Mouse (Mus musculus) mature B cell (primary cell): Measurements from ENCODE around the gene Tmod2.
"Not testable (repeated sequence)": the region's sequence is repeated elsewhere in the genome, so short reads cannot be mapped to it uniquely, and the experiment has no call there.

ENCODE experiments used
- in situ Hi-C: fragments of 300-500 bp; cut with MboI; formaldehyde crosslinking; loops from 2 replicates; pipeline ENCODE4 v1.14.3; 2019

Tmod2 gene

DNA sequence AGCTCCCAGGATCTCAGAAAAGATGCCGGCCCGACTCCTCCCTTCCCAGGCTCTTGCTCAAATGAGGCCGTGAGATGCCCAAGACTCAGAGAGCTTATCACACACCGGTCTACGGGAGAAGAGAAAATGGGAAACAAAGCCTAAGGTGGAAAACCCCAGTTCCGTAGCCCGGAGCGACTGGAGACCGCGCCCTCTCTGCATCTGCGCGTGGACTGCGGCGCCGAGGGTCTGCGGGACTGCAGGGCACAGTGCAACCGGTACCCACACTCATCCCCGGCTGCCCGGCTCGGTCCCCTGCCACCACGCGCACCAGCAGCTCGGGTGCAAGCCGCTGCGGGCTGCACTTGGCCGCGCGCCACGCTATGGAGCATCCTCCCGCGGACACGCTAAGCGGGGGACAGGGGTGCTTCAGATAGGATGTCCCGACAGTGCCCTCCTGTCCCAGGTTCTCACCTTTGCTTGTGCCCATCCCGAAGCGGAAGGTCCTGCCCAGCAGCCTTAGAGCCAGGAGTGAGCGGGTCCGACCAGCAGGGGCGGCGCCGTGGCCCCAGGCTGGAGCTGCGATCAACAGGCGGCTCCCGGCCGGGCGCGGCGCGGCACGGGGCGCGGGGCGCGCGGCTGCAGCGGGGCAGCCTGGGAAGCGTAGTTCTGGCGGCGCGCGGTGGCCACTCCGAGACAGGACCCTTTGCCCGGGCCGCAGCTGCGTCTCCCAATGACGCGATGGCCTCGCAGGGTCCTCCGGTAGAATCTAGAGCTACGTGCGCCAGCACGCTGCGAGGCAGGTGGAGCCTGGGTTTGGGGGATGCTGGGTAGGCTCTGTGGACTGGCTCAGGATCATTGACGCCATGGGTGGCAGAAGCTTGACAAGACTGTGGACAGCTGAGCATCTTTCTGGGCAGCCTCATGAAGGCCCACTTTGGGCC is at the start of gene Tmod2:
Gene Tmod2 (minus strand): TSS at position 755 of the 923 bp plus-strand sequence.
- in situ Hi-C loops, result no loop called here

DNA sequence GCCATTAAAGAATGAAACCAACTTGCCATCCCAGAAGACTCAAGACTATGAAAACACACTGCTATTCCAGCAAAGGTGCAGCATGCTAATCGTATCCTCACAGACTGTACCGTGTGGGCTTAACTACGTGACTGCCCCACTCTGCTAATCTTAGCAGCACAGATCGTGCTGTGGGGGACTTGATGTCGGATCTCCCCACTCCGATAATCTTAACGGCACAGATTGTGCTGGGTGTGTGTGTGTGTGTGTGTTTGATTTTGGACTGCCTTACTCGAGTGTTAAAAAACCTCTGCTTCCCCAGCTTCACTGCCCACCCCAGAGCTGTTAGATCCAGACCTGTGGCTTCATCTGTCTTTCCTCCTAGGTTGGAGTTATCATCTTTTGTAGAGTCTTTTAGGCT is 49.8 kb upstream of the Tmod2 start:
- in situ Hi-C loops, result no loop called here

DNA sequence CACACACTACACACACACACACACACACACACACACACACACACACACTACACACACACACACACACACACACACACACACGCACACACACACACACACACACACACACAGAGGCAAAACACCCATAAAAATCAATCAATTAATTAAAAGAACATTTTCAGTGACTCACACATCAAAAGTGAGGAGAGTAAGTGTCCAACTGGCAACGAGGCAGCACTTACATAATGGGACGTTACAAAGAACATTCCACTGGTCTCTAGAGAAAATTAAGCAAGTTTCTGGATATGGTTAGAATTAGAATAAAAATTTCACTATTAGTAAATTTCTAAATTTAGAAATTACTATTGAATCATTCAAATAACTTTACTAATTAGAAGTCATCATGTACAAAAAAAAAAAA is 45.3 kb upstream of the Tmod2 start:
- in situ Hi-C loops, result not testable (repeated sequence)

DNA sequence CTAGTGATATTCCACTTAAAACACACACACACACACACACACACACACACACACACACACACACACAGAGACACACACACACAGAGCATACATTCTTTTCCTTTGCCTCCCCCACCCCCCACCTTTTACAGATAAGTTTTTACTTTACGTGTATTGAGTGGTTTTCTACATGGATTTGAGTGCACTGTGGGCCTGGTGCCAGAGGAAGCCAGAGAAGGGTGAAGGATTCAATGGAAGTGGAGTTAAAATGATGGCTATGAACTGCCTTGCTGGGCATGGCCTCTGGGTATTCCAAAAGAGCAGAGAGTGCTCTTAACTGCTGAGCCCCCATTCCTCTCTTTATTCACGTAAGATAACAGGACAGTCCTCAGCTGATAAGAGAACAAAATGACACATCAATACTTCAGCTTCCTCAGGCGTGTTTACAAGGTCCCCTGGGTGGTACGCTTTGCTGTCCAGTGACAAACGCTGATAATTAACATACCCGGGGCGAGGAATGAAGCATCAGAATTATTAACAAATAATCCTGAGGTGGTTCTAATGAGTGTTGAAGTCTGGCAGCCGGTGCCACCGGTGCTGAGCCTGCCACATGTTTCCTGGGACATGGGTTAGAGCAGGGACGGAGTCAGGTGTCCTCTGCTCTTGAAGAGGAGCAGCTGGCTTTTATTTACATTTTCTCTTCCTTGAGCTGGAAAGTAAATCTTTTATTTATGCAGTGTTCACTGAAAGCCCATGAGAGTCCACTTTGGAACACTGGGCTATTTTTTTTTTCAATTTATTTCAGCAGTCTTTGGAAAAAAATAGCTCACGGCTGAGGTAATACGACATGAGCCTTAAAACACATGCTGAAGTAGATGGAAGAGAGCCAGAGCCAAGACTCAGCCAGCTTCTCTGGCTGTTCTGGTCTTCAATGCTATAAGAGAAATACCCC is 43.1 kb upstream of the Tmod2 start:
- in situ Hi-C loops, result no loop called here

DNA sequence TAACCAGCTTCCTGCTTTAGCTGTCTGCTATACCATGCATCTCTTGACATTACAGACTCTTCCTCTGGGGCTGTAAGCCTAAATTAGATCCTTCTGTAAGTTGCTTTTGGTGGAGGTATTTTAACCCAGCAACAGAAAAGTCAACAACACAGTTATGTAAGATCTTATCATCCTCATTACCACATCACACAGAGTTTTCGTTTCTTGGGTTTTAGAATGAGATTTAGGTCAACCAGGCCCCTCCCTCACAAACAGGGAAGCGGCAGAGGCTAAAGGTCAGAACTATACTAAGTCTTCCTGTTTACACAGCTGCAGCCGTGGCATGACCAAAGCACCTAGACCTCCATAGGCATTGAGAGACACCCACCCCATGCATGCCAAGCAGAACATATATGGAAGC is 34.3 kb upstream of the Tmod2 start:
- in situ Hi-C loops, result no loop called here

DNA sequence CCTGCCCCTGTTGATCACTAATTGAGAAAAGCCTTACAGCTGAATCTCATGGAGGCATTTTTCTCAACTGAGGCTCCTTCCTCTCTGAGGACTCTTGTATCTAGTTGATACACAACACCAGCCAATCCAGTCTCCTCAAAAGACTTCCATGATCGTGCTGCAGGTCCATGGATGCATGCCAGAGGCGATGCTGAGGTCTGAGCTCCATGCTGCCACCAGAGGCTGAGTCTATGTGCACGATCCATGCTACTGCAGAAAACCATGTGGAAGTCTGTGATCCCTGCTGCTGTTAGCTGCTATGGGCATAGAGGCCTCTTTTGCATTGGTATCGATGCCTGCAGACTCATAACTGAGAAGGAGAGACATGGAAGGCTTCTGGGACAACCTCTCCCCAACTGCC is 23.1 kb upstream of the Tmod2 start:
- in situ Hi-C loops, result no loop called here

DNA sequence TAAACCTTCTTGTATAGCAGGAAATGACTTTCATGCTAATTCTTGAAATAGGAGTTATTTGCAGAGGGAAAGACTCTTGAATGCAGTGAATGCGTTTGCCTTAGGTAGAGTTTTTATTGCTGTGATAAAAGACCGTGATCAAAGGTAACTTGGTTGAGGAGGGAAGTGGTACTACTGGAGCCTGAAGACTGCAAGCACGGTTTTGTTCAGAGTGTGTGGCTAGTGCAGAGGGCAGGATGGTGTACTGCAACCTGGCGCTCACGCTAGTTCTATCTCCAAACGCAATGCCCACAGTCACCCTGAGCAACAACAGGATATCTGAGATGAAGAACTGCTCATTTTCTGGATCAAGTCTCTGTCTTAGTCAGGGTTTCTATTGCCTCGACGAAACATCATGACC is 22.5 kb upstream of the Tmod2 start:
- in situ Hi-C loops, result no loop called here

DNA sequence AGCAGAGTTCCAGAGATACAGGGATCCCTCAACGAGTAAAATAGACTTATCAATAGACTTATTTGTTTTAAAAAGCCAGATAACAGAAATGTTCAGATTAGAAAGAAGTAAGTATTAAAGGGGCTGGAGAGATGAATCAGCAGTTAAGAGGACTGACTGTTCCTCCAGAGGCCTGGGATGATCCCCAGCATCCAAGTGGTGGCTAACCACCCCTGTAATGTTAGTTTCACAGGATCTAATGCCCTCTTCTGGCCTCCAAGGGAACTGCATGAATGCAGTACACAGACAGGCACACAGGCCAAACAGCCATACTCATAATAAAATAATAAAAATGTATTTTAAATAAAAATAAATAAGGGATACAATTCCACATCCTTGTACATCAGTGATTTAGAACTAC is 21.8 kb upstream of the Tmod2 start:
- in situ Hi-C loops, result no loop called here

DNA sequence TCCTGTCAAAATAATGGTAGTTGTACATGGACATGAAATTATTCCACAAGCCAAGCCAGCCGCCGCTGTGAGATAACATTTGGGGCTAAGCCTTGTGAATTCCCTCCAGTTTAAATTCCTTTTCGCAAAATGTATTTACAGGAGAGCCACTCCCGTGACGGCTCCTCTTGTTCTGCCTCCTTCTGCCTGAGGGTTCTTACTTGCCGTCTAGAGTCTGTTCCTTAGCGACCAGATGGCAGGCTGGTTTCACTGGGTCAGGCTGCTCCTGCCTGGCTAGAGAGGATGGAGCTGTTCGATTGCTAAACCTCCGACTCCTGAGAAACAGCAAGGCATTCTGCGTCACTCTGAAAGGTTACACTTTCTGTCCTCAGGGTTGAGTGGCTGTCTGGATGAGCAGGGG is 21.0 kb upstream of the Tmod2 start:
- in situ Hi-C loops, result no loop called here

DNA sequence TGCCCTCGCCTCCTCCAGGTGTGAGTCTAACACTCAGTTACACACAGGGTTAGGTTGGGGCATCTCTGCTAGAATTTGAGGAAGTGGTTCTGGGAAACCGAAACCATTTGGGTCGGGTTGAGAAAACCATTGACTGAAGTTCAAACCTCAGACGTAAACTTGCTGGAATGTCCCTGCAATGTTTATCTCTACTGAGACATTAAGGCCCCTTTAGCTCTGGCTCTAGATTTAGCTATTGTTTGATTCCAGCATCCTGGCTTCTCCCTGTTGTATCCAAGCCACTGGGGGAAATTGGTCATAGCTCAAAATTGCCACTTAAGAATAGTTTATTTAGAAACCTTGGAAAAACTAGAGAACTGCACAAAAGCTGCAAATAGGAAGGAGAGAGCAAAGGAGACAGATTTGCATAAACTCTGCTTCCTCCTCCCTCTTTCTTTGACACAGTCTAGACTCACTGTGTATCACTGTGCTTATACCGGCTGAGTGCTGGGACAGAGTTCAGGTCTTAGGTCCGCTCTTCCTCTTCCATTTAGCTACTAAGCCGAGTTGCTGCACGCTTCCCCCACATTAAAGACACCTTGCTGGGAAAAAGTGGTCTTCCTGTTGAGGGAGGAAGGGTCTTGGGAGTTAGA is 19.8 kb upstream of the Tmod2 start:
- in situ Hi-C loops, result no loop called here

DNA sequence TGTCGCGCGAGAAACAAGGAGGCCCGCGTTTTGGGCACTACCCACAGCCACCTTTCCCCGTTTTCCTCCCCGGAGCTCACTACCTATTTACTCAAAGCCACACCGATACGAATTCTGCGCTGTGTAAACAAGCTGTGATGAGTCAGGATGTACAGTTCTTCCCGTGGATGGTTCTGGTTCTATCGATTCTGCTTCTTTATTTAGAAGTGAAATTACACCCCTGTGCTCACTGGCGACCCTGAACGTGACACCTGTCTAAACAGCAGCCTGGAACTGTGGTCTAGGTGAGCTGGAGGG is 15.1 kb upstream of the Tmod2 start:
- in situ Hi-C loops, result no loop called here

DNA sequence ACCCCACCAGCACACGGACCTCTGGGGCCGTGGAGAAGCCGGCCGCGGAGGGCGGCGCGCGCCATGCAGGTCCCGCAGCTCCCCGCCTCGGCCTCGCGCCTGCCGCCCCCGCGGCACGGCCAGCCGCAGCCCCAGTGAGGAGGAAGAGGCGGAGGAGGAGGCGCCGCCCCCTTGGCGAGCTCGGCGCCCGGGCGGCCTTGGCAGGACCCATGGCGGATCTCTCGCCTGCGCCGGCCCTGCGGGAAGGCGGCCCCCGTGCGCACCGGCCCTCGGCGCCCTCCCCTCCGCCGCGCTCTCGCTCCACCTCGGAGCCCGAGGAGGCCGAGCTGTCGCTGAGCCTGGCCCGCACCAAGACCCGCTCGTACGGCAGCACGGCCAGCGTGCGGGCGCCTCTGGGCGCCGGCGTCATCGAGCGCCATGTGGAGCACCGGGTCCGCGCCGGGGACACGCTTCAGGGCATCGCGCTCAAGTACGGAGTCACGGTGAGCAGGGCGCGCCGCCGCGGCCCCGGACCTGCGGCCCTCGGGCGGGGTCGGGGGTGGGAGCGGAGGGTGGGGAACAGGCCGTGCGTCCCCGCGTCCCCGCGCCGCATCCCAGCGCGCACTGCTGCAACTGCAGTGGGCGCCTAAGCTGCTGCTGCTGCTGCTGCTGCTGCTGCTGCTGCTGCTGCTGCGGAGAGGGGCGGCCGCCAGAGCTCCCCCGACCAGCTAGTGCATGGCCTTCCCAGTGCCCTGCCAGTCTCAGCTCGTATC is 14.6 kb upstream of the Tmod2 start, which contains the start of gene Lysmd2:
Gene Lysmd2 (plus strand): TSS at position 186 of the 752 bp plus-strand sequence.
- in situ Hi-C loops, result no loop called here

DNA sequence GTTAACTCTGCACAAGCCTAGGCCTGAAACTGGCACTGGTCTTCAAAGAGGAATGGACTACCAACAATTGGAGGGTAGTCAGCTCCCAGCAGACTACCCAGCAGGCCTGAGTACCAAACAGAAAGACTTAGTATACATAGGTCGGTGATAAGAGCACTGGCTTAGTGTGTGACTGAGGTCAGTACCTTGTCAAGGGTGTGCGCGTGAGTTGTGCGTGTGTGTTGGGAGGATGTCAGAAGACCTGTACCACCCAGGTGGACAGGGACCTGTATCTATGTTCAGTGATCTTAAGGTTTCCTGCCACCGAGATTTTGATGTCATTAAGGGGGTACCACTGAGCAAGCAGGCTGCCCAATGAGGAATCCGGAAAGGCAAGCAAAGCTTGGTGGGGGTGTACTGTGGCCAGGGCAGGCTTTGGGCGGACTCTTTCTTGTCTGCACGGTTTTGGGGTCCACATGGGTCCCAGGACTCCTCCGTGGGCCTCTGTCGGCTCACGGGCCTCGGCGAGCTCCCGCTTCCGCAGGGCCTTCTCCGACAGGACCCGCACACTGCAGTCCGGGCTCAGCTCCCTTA is 13.9 kb upstream of the Tmod2 start:
- in situ Hi-C loops, result no loop called here

DNA sequence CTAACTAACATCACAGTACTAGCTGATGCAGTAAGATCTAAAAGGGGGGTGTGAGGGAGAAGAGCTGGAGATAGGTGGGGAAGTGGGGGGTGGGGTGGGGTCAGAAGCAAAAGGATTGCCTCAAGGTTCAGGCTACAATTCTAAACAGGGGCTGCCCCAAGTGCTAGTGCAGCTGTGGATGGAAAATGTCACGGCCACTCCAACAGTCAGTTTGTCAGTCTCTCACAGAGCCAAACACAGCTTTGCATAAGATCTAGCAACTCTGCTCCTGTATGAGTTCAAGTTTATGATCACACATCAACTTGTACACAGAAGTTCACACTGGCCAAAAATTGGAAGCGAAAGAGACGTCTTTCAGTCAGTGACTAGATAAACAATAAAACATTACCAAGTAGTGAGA is 10.3 kb upstream of the Tmod2 start:
- in situ Hi-C loops, result no loop called here

DNA sequence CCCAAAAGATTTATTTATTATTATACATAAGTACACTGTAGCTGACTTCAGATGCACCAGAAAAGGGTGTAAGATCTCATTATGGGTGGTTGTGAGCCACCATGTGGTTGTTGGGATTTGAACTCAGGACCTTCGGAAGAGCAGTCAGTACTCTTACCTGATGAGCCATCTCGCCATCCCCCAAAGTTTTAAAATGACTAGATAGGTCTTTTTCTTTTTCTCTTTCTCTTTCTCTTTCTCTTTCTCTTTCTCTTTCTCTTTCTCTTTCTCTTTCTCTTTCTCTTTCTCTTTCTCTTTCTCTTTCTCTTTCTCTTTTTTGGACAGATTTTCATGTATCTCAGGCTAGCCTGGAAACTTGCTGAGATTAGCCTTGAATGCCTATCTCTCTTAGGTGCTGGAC is 8.6 kb upstream of the Tmod2 start:
- in situ Hi-C loops, result not testable (repeated sequence)

DNA sequence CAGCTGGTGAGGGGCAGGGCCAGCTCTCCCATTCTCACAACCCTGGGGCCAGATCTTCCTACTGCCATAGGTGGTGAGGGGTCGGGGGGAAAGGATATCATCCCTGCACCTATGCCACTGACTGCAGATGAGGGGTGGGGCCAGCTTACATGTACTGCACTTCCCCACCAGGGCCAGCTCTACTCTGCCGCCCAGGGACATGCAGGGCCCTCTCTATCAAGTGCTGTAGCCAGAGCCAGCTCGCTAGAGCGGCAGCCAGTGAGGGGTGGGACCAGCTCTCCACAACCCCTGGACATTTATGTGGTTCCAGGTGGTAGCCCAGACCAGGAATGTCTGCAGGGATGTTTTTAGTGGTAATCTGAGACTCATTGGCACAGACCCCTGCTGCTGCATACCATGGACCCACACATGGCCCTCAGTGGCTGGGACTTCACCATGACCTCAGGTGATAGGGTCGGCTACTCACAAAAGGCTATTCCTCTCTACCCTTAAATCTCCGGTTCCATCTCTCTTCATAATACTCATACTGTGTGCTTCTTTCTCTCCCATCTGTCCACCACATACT is 7.8 kb upstream of the Tmod2 start:
- in situ Hi-C loops, result no loop called here

DNA sequence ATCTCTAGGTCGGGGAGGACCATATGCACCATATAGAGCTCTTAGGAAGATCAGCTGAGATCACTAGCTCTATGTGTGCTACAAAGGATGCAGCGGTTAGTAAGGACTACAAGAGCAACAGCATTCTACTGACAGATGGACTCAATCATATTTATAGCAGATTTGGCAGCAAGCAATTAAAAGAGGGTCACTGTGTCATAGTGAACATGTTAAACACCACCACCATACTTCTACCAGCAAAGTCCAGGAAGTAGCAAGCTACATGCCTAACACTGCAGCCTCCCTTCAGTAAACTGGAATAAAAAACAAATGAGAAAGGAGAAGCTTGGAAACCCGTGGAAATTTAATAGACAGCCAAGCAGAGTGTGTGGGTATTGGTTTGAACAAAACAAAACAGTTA is 5.4 kb upstream of the Tmod2 start:
- in situ Hi-C loops, result no loop called here

DNA sequence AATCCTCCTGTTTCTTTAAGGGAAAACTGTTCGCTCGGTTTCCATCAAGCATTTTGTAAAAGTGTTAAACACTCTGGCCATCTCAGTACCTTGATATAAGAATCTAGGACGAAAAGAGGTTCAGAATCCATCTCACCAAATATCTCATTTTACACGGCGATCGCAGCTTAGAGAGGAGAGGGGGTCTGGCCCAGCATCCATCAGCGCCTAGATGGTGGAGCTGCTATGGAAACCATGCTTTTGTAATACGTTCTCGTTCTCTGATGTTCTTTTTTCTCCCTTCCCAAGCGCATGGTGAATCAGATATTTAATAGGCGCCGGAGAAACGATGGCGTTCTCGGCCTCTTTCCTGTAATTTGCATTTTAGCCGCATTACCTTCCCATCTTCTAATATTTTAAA is 1.2 kb downstream of the Tmod2 start:
- in situ Hi-C loops, result no loop called here

DNA sequence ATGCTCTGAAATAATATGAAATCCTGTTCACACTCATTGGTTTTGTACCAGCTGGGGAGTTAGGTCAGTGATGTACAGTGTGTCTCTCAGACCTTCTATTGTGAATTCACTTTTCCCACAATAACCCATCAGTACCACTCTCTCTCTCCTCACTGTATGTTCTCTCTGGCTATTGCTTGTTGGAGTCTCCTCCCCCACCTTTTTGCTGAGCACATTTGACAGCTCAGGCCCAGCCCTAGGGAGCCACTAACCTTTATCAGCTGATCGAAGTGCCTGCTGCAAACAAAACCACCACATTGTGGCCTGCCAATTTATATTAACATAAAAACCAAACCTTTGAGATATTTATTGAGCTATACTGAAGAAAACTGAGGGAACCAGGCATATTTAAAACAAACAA is 1.6 kb downstream of the Tmod2 start:
- in situ Hi-C loops, result no loop called here

DNA sequence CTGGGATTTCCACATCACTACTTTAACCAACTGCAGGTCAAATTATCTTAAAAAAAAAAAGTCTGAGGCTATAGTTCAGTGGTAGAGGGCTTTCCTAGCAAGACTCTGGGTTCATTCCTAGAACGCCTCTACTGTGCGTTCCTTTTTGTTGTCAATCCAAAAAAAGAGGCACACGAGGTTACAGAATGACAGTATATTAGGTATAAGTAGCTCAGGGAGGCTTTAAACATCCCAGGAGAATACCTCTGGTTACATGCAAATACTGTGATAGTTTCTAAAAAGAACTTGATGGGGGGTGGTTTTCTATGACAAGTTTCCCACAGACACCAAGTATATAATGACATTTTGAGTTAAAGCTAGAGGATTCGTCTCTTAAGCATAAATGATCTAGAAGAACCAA is 3.6 kb downstream of the Tmod2 start:
- in situ Hi-C loops, result no loop called here

DNA sequence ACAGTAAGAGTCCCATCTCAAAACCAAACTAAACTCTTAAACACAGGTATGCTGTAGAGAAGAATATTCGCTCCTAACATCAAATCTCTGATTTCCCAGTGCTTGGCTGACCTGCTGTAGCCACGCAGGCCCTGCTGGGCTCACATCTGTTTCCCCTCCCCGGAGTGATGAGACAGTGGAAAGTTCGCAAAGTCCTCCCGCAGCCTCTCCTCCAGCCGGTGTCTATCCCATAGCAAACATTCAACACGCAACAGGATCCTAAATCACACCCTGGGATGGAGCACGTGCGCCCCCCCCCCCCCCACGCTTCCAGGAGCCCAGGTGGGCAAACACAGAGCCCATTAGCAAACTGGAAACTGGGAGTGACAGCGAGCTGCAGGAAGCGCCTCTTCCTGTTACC is 9.6 kb downstream of the Tmod2 start:
- in situ Hi-C loops, result no loop called here
